Mouse (Mus musculus) midbrain, embryonic 11.5 days (tissue): Measurements from ENCODE around the gene Numbl. TPM values are rescaled to one million over a fixed set of nuclear protein-coding genes. Genes with fewer than 3 reads are reported as not detected.

Source experiments
- ATAC-seq: fragments of 200-750 bp; cut with Nextera tagmentation; 2 replicates; pipeline ENCODE4 v1.8.0; 2017; ENCODE audit warnings: moderate TSS enrichment, moderate library complexity; ENCODE audit not compliant: low FRiP score
- DNase-seq: peaks from one replicate; pipeline ENCODE4 v3.0.0; 2015; ENCODE audit warnings: low spot score; ENCODE audit errors: missing footprints
- H3K27ac ChIP-seq: fragments of 300-500 bp; sonication (generic); 2 replicates; pipeline ENCODE4 v1.5.1; 2014; ENCODE audit warnings: low read depth, low read length
- H3K27me3 ChIP-seq: fragments of 300-500 bp; sonication (generic); 2 replicates; pipeline ENCODE4 v1.6.1; 2014; ENCODE audit warnings: mild to moderate bottlenecking, low read length, moderate library complexity, mixed read lengths; ENCODE audit not compliant: control insufficient read depth, insufficient read depth
- H3K36me3 ChIP-seq: fragments of 300-500 bp; sonication (generic); 2 replicates; pipeline ENCODE4 v1.6.1; 2014; ENCODE audit warnings: mild to moderate bottlenecking, low read length, moderate library complexity, mixed read lengths; ENCODE audit not compliant: control insufficient read depth, insufficient read depth
- H3K4me1 ChIP-seq: fragments of 300-500 bp; sonication (generic); 2 replicates; pipeline ENCODE4 v1.6.1; 2014; ENCODE audit warnings: low read length; ENCODE audit not compliant: control insufficient read depth, insufficient read depth
- H3K4me2 ChIP-seq: fragments of 300-500 bp; sonication (generic); 2 replicates; pipeline ENCODE4 v1.6.1; 2014; ENCODE audit warnings: mild to moderate bottlenecking, moderate library complexity
- H3K4me3 ChIP-seq: fragments of 300-500 bp; sonication (generic); 2 replicates; pipeline ENCODE4 v1.5.1; 2014; ENCODE audit warnings: low read depth, low read length
- H3K9ac ChIP-seq: fragments of 300-500 bp; sonication (generic); 2 replicates; pipeline ENCODE4 v1.6.1; 2014; ENCODE audit warnings: low read length
- H3K9me3 ChIP-seq: fragments of 300-500 bp; sonication (generic); 2 replicates; pipeline ENCODE4 v1.6.1; 2016; ENCODE audit warnings: low read length; ENCODE audit not compliant: control insufficient read depth
- WGBS: fragments of 180-500 bp; shearing (Covaris S2); extraction: QIAGEN DNeasy Blood & Tissue Kit; methylation state at CpG from one replicate; pipeline ENCODE4 v1.1.7; 2014; 5-methylcytosine and 5-hydroxymethylcytosine counted together
- polyA plus RNA-seq: library from polyadenylated mRNA; unstranded; fragments of >200 nt; fragmentation: Nextera tagmentation; extraction: Ambion mirVana; gene quantifications from 2 replicates; pipeline ENCODE4 v1.2.1, GENCODE M21; 2014

Gene Numbl
- polyA plus RNA-seq, 1 experiment from 2014 or later = 16.9 TPM

GRCm38 (mm10) chr7:27308821-27309549 lies 50.8 kb downstream of the Numbl start:
- Histone ChIP-seq H3K4me2 (peak overlapping the region; percentile 40), H3K36me3 (no peaks in the 10 kb centered on the region), H3K4me1 (peaks cover 8% of the 10 kb centered on the region), H3K4me3 (no peak overlapping the region), H3K27me3 (peaks cover 13% of the 10 kb centered on the region), H3K9ac (no peak overlapping the region), H3K27ac (no peak overlapping the region), H3K9me3 (peaks cover 3% of the 10 kb centered on the region; the same call in 1 of the 2 replicates)
- 10% methylated on average over 28 of the region's 28 CpGs for WGBS
- DNase-seq (peak; percentile 90), ATAC-seq (peak; percentile 28)

GRCm38 (mm10) chr7:27309832-27310231 lies 51.6 kb downstream of the Numbl start:
- peak; percentile 2; the same call in 1 of the 2 replicates for ATAC-seq
- H3K27ac ChIP-seq = no peak overlapping the region
- peaks cover 3% of the 10 kb centered on the region; the same call in 1 of the 2 replicates for H3K9me3 ChIP-seq
- 46% methylated on average over 3 of the region's 3 CpGs for WGBS
- no peak overlapping the region for H3K4me3 ChIP-seq
- H3K4me2 ChIP-seq = no peak overlapping the region
- no peak overlapping the region for H3K9ac ChIP-seq
- no peaks in the 10 kb centered on the region for H3K36me3 ChIP-seq
- no peak for DNase-seq
- peaks cover 13% of the 10 kb centered on the region for H3K27me3 ChIP-seq
- H3K4me1 ChIP-seq = peaks cover 8% of the 10 kb centered on the region

- Histone ChIP-seq H3K4me2 (peak overlapping the region; percentile 49), H3K27ac (no peak overlapping the region), H3K4me1 (peaks cover 8% of the 10 kb centered on the region), H3K27me3 (peaks cover 13% of the 10 kb centered on the region), H3K36me3 (no peaks in the 10 kb centered on the region), H3K9ac (peak overlapping the region; percentile 20; the same call in 1 of the 2 replicates), H3K4me3 (peak overlapping the region; percentile 22), H3K9me3 (peaks cover 3% of the 10 kb centered on the region; the same call in 1 of the 2 replicates)
- ATAC-seq = peak; percentile 20; the same call in 1 of the 2 replicates
- WGBS = 6% methylated on average over 17 of the region's 17 CpGs
- DNase-seq = peak; percentile 89
Observed at GRCm38 (mm10) chr7:27310306-27310705, 52.1 kb downstream of the Numbl start.

- Histone ChIP-seq H3K4me2 (no peak overlapping the region), H3K9ac (no peak overlapping the region), H3K27me3 (peaks cover 13% of the 10 kb centered on the region), H3K4me1 (peaks cover 8% of the 10 kb centered on the region), H3K27ac (no peak overlapping the region), H3K4me3 (no peak overlapping the region), H3K36me3 (no peaks in the 10 kb centered on the region), H3K9me3 (peaks cover 3% of the 10 kb centered on the region; the same call in 1 of the 2 replicates)
- ATAC-seq (no peak), DNase-seq (peak; percentile 78)
- 49% methylated on average over 8 of the region's 8 CpGs for WGBS
Observed at GRCm38 (mm10) chr7:27310996-27311535, 52.8 kb downstream of the Numbl start.

GRCm38 (mm10) chr7:27311651-27312284 lies 53.5 kb downstream of the Numbl start:
- Histone ChIP-seq H3K4me1 (peaks cover 8% of the 10 kb centered on the region), H3K36me3 (no peaks in the 10 kb centered on the region), H3K9ac (no peak overlapping the region), H3K4me3 (no peak overlapping the region), H3K9me3 (peaks cover 3% of the 10 kb centered on the region; the same call in 1 of the 2 replicates), H3K27me3 (peaks cover 13% of the 10 kb centered on the region), H3K4me2 (no peak overlapping the region), H3K27ac (no peak overlapping the region)
- DNase-seq (peak; percentile 68), ATAC-seq (no peak)
- 91% methylated on average over 12 of the region's 12 CpGs for WGBS

- Histone ChIP-seq H3K4me3 (no peak overlapping the region), H3K27ac (no peak overlapping the region), H3K27me3 (peaks cover 9% of the 10 kb centered on the region), H3K4me2 (no peak overlapping the region), H3K9ac (no peak overlapping the region), H3K36me3 (no peaks in the 10 kb centered on the region), H3K9me3 (peaks cover 3% of the 10 kb centered on the region; the same call in 1 of the 2 replicates), H3K4me1 (peaks cover 6% of the 10 kb centered on the region)
- ATAC-seq = no peak
- 86% methylated on average over 3 of the region's 3 CpGs for WGBS
- no peak for DNase-seq
Observed at GRCm38 (mm10) chr7:27314393-27314792, 56.2 kb downstream of the Numbl start.

- 30% methylated on average over 7 of the region's 7 CpGs for WGBS
- Histone ChIP-seq H3K9ac (no peak overlapping the region), H3K4me2 (no peak overlapping the region), H3K27ac (no peak overlapping the region), H3K9me3 (peaks cover 3% of the 10 kb centered on the region; the same call in 1 of the 2 replicates), H3K4me3 (no peak overlapping the region), H3K27me3 (no peaks in the 10 kb centered on the region), H3K36me3 (no peaks in the 10 kb centered on the region), H3K4me1 (no peaks in the 10 kb centered on the region; the same call in 1 of the 2 replicates)
- ATAC-seq (peak; percentile 63; the same call in 1 of the 2 replicates), DNase-seq (peak; percentile 88)
Observed at GRCm38 (mm10) chr7:27315958-27316357, 57.7 kb downstream of the Numbl start.

- no peak overlapping the region for H3K4me3 ChIP-seq
- H3K9me3 ChIP-seq = no peaks in the 10 kb centered on the region
- ATAC-seq (no peak), DNase-seq (no peak)
- H3K27ac ChIP-seq = no peak overlapping the region
- no peaks in the 10 kb centered on the region for H3K36me3 ChIP-seq
- no peaks in the 10 kb centered on the region; the same call in 1 of the 2 replicates for H3K4me1 ChIP-seq
- H3K4me2 ChIP-seq = no peak overlapping the region
- 91% methylated on average over 22 of the region's 22 CpGs for WGBS
- H3K9ac ChIP-seq = no peak overlapping the region
- peaks cover 4% of the 10 kb centered on the region for H3K27me3 ChIP-seq
Observed at GRCm38 (mm10) chr7:27319411-27319810, 61.2 kb downstream of the Numbl start.

- no peaks in the 10 kb centered on the region for H3K9me3 ChIP-seq
- no peak overlapping the region for H3K4me2 ChIP-seq
- no peaks in the 10 kb centered on the region for H3K36me3 ChIP-seq
- peaks cover 27% of the 10 kb centered on the region for H3K27me3 ChIP-seq
- WGBS = 14% methylated on average over 13 of the region's 13 CpGs
- no peak overlapping the region for H3K27ac ChIP-seq
- no peak overlapping the region for H3K4me3 ChIP-seq
- ATAC-seq (no peak), DNase-seq (no peak)
- no peak overlapping the region for H3K9ac ChIP-seq
- H3K4me1 ChIP-seq = no peaks in the 10 kb centered on the region; the same call in none of the 2 replicates
Observed at GRCm38 (mm10) chr7:27322291-27322690, 64.1 kb downstream of the Numbl start.
